Comparison of ENCODE assay signal across 12 mouse cellular contexts in genomic region chr8:85380123-85380823, GRCm38 (mm10). TPM values are rescaled to one million over a fixed set of nuclear protein-coding genes. Genes with fewer than 3 reads are reported as not detected.
DNase-seq lines count a peak whose midpoint lies in the region; ATAC-seq lines count a peak whose summit lies in the region.
"Had no signal": no experiment of that assay in that cellular context is flagged by ENCODE, and none has a peak within 500 bp of the region (broad histone marks: within the 10 kb centered on the region; RNA-seq: fewer than 3 reads in every experiment).

No protein-coding gene starts in this region.

- no peak overlapping the region for H3K4me2 ChIP-seq in forebrain, embryonic 11.5 days (ENCODE audit: low read depth, low read length, severe bottlenecking)
- no peak overlapping the region for H3K4me2 ChIP-seq in forebrain, embryonic 16.5 days (ENCODE audit: low read length)
- H3K4me2 ChIP-seq in lung, embryonic 16.5 days (ENCODE audit: low read depth, low read length) = no peak overlapping the region
- H3K4me2 ChIP-seq in intestine, embryonic 15.5 days (replicated peaks) = no peak overlapping the region; the same call in 1 of the 2 replicates
- H3K4me2 ChIP-seq: neural tube, embryonic 12.5 days had no signal

- H3K4me3 ChIP-seq in forebrain, embryonic 11.5 days (ENCODE audit: low read depth, low read length) = no peak overlapping the region
- no peak overlapping the region for H3K4me3 ChIP-seq in forebrain, embryonic 16.5 days (replicated peaks; ENCODE audit: low read length)
- no peak overlapping the region for H3K4me3 ChIP-seq in lung, embryonic 16.5 days (ENCODE audit: low read length)
- no peak overlapping the region for H3K4me3 ChIP-seq in intestine, embryonic 15.5 days (replicated peaks)
- H3K4me3 ChIP-seq: neural tube, embryonic 12.5 days had no signal

- H3K27ac ChIP-seq in forebrain, embryonic 11.5 days (ENCODE audit: low read depth, low read length) = peak overlapping the region; percentile 12; the same call in 1 of the 2 replicates
- H3K27ac ChIP-seq in forebrain, embryonic 16.5 days (ENCODE audit: low read length) = no peak overlapping the region
- H3K27ac ChIP-seq in lung, embryonic 16.5 days (ENCODE audit: low read length) = peak overlapping the region; percentile 95
- H3K27ac ChIP-seq in intestine, embryonic 15.5 days = peak overlapping the region; percentile 37; the same call in 1 of the 2 replicates
- H3K27ac ChIP-seq: neural tube, embryonic 12.5 days had no signal

- 89% methylated on average over 10 of the region's 10 CpGs for WGBS in forebrain, embryonic 11.5 days
- WGBS in forebrain, embryonic 16.5 days = 88% methylated on average over 10 of the region's 10 CpGs
- WGBS in lung, embryonic 16.5 days = 55% methylated on average over 10 of the region's 10 CpGs
- WGBS in intestine, embryonic 15.5 days = 68% methylated on average over 10 of the region's 10 CpGs

- H3K36me3 ChIP-seq in forebrain, embryonic 11.5 days (ENCODE audit: control insufficient read depth, insufficient read depth, low read length) = no peaks in the 10 kb centered on the region
- H3K36me3 ChIP-seq in forebrain, embryonic 16.5 days (ENCODE audit: control insufficient read depth, insufficient read depth) = no peaks in the 10 kb centered on the region
- H3K36me3 ChIP-seq in lung, embryonic 16.5 days (ENCODE audit: control insufficient read depth, insufficient read depth, low read length) = no peaks in the 10 kb centered on the region
- H3K36me3 ChIP-seq in intestine, embryonic 15.5 days = no peaks in the 10 kb centered on the region
- H3K36me3 ChIP-seq: neural tube, embryonic 12.5 days had no signal

- H3K9ac ChIP-seq in forebrain, embryonic 11.5 days (ENCODE audit: low read length) = no peak overlapping the region
- H3K9ac ChIP-seq in forebrain, embryonic 16.5 days (replicated peaks; ENCODE audit: low read depth, low read length) = no peak overlapping the region
- H3K9ac ChIP-seq in lung, embryonic 16.5 days (ENCODE audit: low read length) = no peak overlapping the region
- no peak overlapping the region for H3K9ac ChIP-seq in intestine, embryonic 15.5 days
- H3K9ac ChIP-seq: neural tube, embryonic 12.5 days had no signal

- no peak for ATAC-seq in forebrain, embryonic 11.5 days (replicated peaks; ENCODE audit: low FRiP score)
- ATAC-seq in forebrain, embryonic 16.5 days = no peak
- no peak; the same call in 1 of the 2 replicates for ATAC-seq in lung, embryonic 16.5 days (ENCODE audit: low read depth)
- peak; percentile 29; the same call in 1 of the 2 replicates for ATAC-seq in intestine, embryonic 15.5 days
- ATAC-seq in megakaryocyte-erythroid progenitor cell, adult 5-6 weeks (replicated peaks; ENCODE audit: low FRiP score, low TSS enrichment, poor library complexity, severe bottlenecking) = peak; percentile 4
- ATAC-seq: Patski had no signal

- H3K9me3 ChIP-seq in forebrain, embryonic 11.5 days (ENCODE audit: control insufficient read depth, low read length) = no peaks in the 10 kb centered on the region
- H3K9me3 ChIP-seq in forebrain, embryonic 16.5 days (ENCODE audit: control insufficient read depth, low read length) = no peaks in the 10 kb centered on the region
- no peaks in the 10 kb centered on the region for H3K9me3 ChIP-seq in lung, embryonic 16.5 days (ENCODE audit: control insufficient read depth, low read length)
- no peaks in the 10 kb centered on the region for H3K9me3 ChIP-seq in intestine, embryonic 15.5 days
- H3K9me3 ChIP-seq: neural tube, embryonic 12.5 days had no signal

- no peaks in the 10 kb centered on the region for H3K27me3 ChIP-seq in forebrain, embryonic 11.5 days (ENCODE audit: control insufficient read depth, insufficient read depth, low read length)
- no peaks in the 10 kb centered on the region for H3K27me3 ChIP-seq in forebrain, embryonic 16.5 days (replicated peaks; ENCODE audit: control insufficient read depth, insufficient read depth, low read length)
- no peaks in the 10 kb centered on the region for H3K27me3 ChIP-seq in lung, embryonic 16.5 days (ENCODE audit: control insufficient read depth, insufficient read depth, low read depth, low read length)
- H3K27me3 ChIP-seq in intestine, embryonic 15.5 days (replicated peaks) = no peaks in the 10 kb centered on the region
- H3K27me3 ChIP-seq: neural tube, embryonic 12.5 days; Patski had no signal

- no peak for DNase-seq in forebrain, embryonic 11.5 days (ENCODE audit: low spot score)
- DNase-seq in lung, postnatal 14 days = no peak
- no peak for DNase-seq in frontal cortex, adult 2 months (ENCODE audit: extremely low spot score in 1 of 2, low spot score in 1 of 2)
- DNase-seq in ovary, postnatal 14 days (ENCODE audit: low spot score) = no peak
- DNase-seq: embryo, embryonic 11 days; right cerebral cortex, postnatal 25 days had no signal

- H3K4me1 ChIP-seq in forebrain, embryonic 11.5 days (replicated peaks; ENCODE audit: control insufficient read depth, insufficient read depth, low read length) = no peaks in the 10 kb centered on the region
- no peaks in the 10 kb centered on the region for H3K4me1 ChIP-seq in forebrain, embryonic 16.5 days (replicated peaks; ENCODE audit: control insufficient read depth, insufficient read depth, low read length)
- peaks cover 17% of the 10 kb centered on the region for H3K4me1 ChIP-seq in lung, embryonic 16.5 days (replicated peaks; ENCODE audit: control insufficient read depth, insufficient read depth, low read length)
- peaks cover 17% of the 10 kb centered on the region for H3K4me1 ChIP-seq in intestine, embryonic 15.5 days (replicated peaks)
- H3K4me1 ChIP-seq: neural tube, embryonic 12.5 days had no signal

RNA-seq across cellular contexts. Expression of gene Mylk3, which starts 5.9 kb away (rescaled TPM):
- 1.2 and 1.7 TPM in 2 replicates for polyA plus RNA-seq in forebrain, embryonic 11.5 days (2014; fragmentation: Nextera tagmentation; extraction: Ambion mirVana)
- 0.12 and 0.15 TPM in 2 replicates for polyA plus RNA-seq in forebrain, embryonic 16.5 days (2015; fragmentation: Nextera tagmentation; extraction: Ambion mirVana)
- 5.8 and 6.1 TPM in 2 replicates for polyA plus RNA-seq in lung, embryonic 16.5 days (2015; fragmentation: Nextera tagmentation; extraction: Ambion mirVana)
- polyA plus RNA-seq in intestine, embryonic 15.5 days (2015; fragmentation: Nextera tagmentation; extraction: Ambion mirVana) = 11.0 and 11.2 TPM in 2 replicates
- 39.2 and 40.3 TPM in 2 replicates for total RNA-seq in megakaryocyte-erythroid progenitor cell, adult 5-6 weeks (2014; fragmentation: Nextera tagmentation)
- total RNA-seq in megakaryocyte-erythroid progenitor cell, adult 5-6 weeks (2017) = 24.3 and 31.6 TPM in 2 replicates
- 1.1 and 2.8 TPM in 2 replicates for polyA plus RNA-seq in frontal cortex, adult 2 months (2012; rRNA removed)
- polyA plus RNA-seq: Patski had no signal

RNA-seq across cellular contexts. Expression of gene 4921524J17Rik, which starts 52.4 kb away (rescaled TPM):
- 40.1 and 48.2 TPM in 2 replicates for polyA plus RNA-seq in forebrain, embryonic 11.5 days (2014; fragmentation: Nextera tagmentation; extraction: Ambion mirVana)
- polyA plus RNA-seq in forebrain, embryonic 16.5 days (2015; fragmentation: Nextera tagmentation; extraction: Ambion mirVana) = 71.5 and 83.9 TPM in 2 replicates
- 38.2 and 44.6 TPM in 2 replicates for polyA plus RNA-seq in lung, embryonic 16.5 days (2015; fragmentation: Nextera tagmentation; extraction: Ambion mirVana)
- 36.5 and 39.0 TPM in 2 replicates for polyA plus RNA-seq in intestine, embryonic 15.5 days (2015; fragmentation: Nextera tagmentation; extraction: Ambion mirVana)
- 25.3 and 33.0 TPM in 2 replicates for total RNA-seq in megakaryocyte-erythroid progenitor cell, adult 5-6 weeks (2014; fragmentation: Nextera tagmentation)
- total RNA-seq in megakaryocyte-erythroid progenitor cell, adult 5-6 weeks (2017) = 61.6 and 114 TPM in 2 replicates
- polyA plus RNA-seq in frontal cortex, adult 2 months (2012; rRNA removed) = 14.5 and 15.2 TPM in 2 replicates

Comparison
In these comparisons a context has a peak if more than half of its experiments do, and no peak if none do; other contexts are left out.
1. ATAC-seq: peak in intestine, embryonic 15.5 days (single experiment) and megakaryocyte-erythroid progenitor cell, adult 5-6 weeks (single experiment); none in forebrain, embryonic 11.5 days (single experiment), forebrain, embryonic 16.5 days (single experiment) and lung, embryonic 16.5 days (single experiment).